Mouse (Mus musculus) small intestine, adult 2 months (tissue): Measurements from ENCODE around the gene Selenov.

Source experiments
- CTCF ChIP-seq: fragments of 200-500 bp; IDR thresholded peaks from 2 replicates; pipeline ENCODE4 v1.5.1; 2012; ENCODE audit warnings: low read depth, mild to moderate bottlenecking, control low read depth, inconsistent platforms, low read length, moderate library complexity, mixed read lengths; ENCODE audit not compliant: insufficient replicate concordance, insufficient read length; ENCODE audit errors: extremely low read depth
- POLR2A ChIP-seq: fragments of 200-500 bp; IDR thresholded peaks from 2 replicates; pipeline ENCODE4 v1.6.1; 2012; ENCODE audit warnings: low read depth, mild to moderate bottlenecking, control low read depth, inconsistent platforms, low read length, moderate library complexity

DNA sequence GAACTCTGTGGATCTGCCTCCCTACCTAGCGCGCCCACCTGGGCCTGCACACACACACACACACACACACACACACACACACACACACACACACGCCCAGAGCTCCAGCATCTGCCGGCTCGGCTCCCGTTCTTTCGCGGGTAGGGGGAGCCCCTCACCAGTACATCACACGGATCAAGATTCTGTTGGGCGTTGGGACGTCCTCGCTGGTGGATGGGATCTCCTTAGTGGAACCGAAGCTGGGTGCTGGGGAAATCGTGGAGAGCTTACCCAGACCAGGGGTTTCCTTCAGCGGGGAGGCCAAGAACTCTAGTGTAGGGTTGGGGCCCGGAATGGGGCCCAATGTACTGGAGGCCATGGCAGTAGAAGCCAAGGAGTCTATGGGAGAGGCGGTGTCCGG, 821 bp downstream of the Selenov start:
- no peak for TF ChIP-seq CTCF
- TF ChIP-seq POLR2A, result no peak
